Mouse (Mus musculus) intestine, embryonic 14.5 days (tissue): Measurements from ENCODE around the gene Slc23a4. TPM values are rescaled to one million over a fixed set of nuclear protein-coding genes. Genes with fewer than 3 reads are reported as not detected.

Experiments
- ATAC-seq: fragments of 200-750 bp; cut with Nextera tagmentation; replicated peaks from 2 replicates; pipeline ENCODE4 v1.8.0; 2017; ENCODE audit warnings: low read depth, moderate number of reproducible peaks, moderate TSS enrichment, moderate library complexity; ENCODE audit not compliant: low FRiP score, low TSS enrichment
- DNase-seq: peaks from one replicate; pipeline ENCODE4 v3.0.0-alpha.2; 2018; ENCODE audit warnings: low spot score
- H3K27ac ChIP-seq: fragments of 300-500 bp; sonication (generic); 2 replicates; pipeline ENCODE4 v1.5.1; 2014; ENCODE audit warnings: low read depth, mild to moderate bottlenecking, control low read depth
- H3K27me3 ChIP-seq: fragments of 300-500 bp; sonication (generic); replicated peaks from 2 replicates; pipeline ENCODE4 v1.6.1; 2014; ENCODE audit warnings: low read length, control low read depth; ENCODE audit not compliant: control insufficient read depth, insufficient read depth
- H3K36me3 ChIP-seq: fragments of 300-500 bp; sonication (generic); 2 replicates; pipeline ENCODE4 v1.6.1; 2014; ENCODE audit warnings: low read length, control low read depth; ENCODE audit not compliant: control insufficient read depth, insufficient read depth
- H3K4me1 ChIP-seq: fragments of 300-500 bp; sonication (generic); replicated peaks from 2 replicates; pipeline ENCODE4 v1.6.1; 2014; ENCODE audit warnings: low read length, control low read depth, mixed read lengths; ENCODE audit not compliant: control insufficient read depth, insufficient read depth
- H3K4me2 ChIP-seq: fragments of 300-500 bp; sonication (generic); 2 replicates; pipeline ENCODE4 v1.6.1; 2014; ENCODE audit warnings: low read length
- H3K4me3 ChIP-seq: fragments of 300-500 bp; sonication (generic); 2 replicates; pipeline ENCODE4 v1.5.1; 2014; ENCODE audit warnings: low read depth, low read length, control low read depth, mixed read lengths
- H3K9ac ChIP-seq: fragments of 300-500 bp; sonication (generic); 2 replicates; pipeline ENCODE4 v1.6.1; 2014; ENCODE audit warnings: mild to moderate bottlenecking, low read length
- H3K9me3 ChIP-seq: fragments of 300-500 bp; sonication (generic); 2 replicates; pipeline ENCODE4 v1.6.1; 2016; ENCODE audit warnings: low read length, control low read depth; ENCODE audit not compliant: control insufficient read depth
- WGBS: fragments of 180-500 bp; shearing (Covaris S2); extraction: QIAGEN DNeasy Blood & Tissue Kit; methylation state at CpG from one replicate; pipeline ENCODE4 v1.1.7; 2014; 5-methylcytosine and 5-hydroxymethylcytosine counted together
- polyA plus RNA-seq: library from polyadenylated mRNA; unstranded; fragments of >200 nt; fragmentation: Nextera tagmentation; extraction: Ambion mirVana; gene quantifications from 2 replicates; pipeline ENCODE4 v1.2.1, GENCODE M21; 2014

The Slc23a4 gene
- polyA plus RNA-seq, 1 experiment from 2014 or later: 6.3 TPM

- H3K4me3 ChIP-seq: no peak overlapping the region
- ATAC-seq (no peak), DNase-seq (no peak)
- no peak overlapping the region for H3K27ac ChIP-seq
- no peak overlapping the region for H3K9ac ChIP-seq
- no peaks in the 10 kb centered on the region for H3K27me3 ChIP-seq
- WGBS: 90% methylated on average over 7 of the region's 7 CpGs
- no peaks in the 10 kb centered on the region for H3K4me1 ChIP-seq
- no peaks in the 10 kb centered on the region for H3K36me3 ChIP-seq
- 0 out of 2 replicates have a peak, but pooled peaks cover 4% of the 10 kb centered on the region for H3K9me3 ChIP-seq
- no peak overlapping the region for H3K4me2 ChIP-seq
Measured at GRCm38 (mm10) chr6:34951518-34951917, 36.7 kb downstream of the Slc23a4 start.

- Histone ChIP-seq H3K27me3 (no peaks in the 10 kb centered on the region), H3K9ac (no peak overlapping the region), H3K9me3 (0 out of 2 replicates have a peak, but pooled peaks cover 4% of the 10 kb centered on the region), H3K4me1 (no peaks in the 10 kb centered on the region), H3K36me3 (no peaks in the 10 kb centered on the region), H3K4me2 (peak overlapping the region; percentile 42), H3K4me3 (no peak overlapping the region), H3K27ac (no peak overlapping the region)
- DNase-seq (no peak), ATAC-seq (no peak)
- 19% methylated on average over 10 of the region's 11 CpGs for WGBS
Measured at GRCm38 (mm10) chr6:34948461-34948860, 39.7 kb downstream of the Slc23a4 start.

- H3K36me3 ChIP-seq: no peaks in the 10 kb centered on the region
- no peaks in the 10 kb centered on the region for H3K4me1 ChIP-seq
- no peaks in the 10 kb centered on the region for H3K27me3 ChIP-seq
- ATAC-seq: no peak
- 75% methylated on average over 1 of the region's 1 CpGs for WGBS
- no peak overlapping the region for H3K4me2 ChIP-seq
- 0 out of 2 replicates have a peak, but pooled peaks cover 4% of the 10 kb centered on the region for H3K9me3 ChIP-seq
- no peak overlapping the region for H3K9ac ChIP-seq
- no peak overlapping the region for H3K27ac ChIP-seq
- no peak overlapping the region for H3K4me3 ChIP-seq
- DNase-seq: no peak
Measured at GRCm38 (mm10) chr6:34946486-34947079, 41.6 kb downstream of the Slc23a4 start.

- H3K36me3 ChIP-seq: no peaks in the 10 kb centered on the region
- H3K9ac ChIP-seq: no peak overlapping the region
- no peak overlapping the region for H3K27ac ChIP-seq
- 0 out of 2 replicates have a peak, but pooled peaks cover 4% of the 10 kb centered on the region for H3K9me3 ChIP-seq
- no peak overlapping the region for H3K4me3 ChIP-seq
- no peaks in the 10 kb centered on the region; the same call in 1 of the 2 replicates for H3K4me1 ChIP-seq
- 77% methylated on average over 5 of the region's 5 CpGs for WGBS
- H3K4me2 ChIP-seq: no peak overlapping the region
- no peak for ATAC-seq
- DNase-seq: no peak
- no peaks in the 10 kb centered on the region for H3K27me3 ChIP-seq
Measured at GRCm38 (mm10) chr6:34943499-34943898, 44.7 kb downstream of the Slc23a4 start.

GRCm38 (mm10) chr6:34942446-34942845 is 45.8 kb downstream of the Slc23a4 start:
- 87% methylated on average over 9 of the region's 9 CpGs for WGBS

GRCm38 (mm10) chr6:34941496-34941895 is 46.7 kb downstream of the Slc23a4 start:
- Histone ChIP-seq H3K9me3 (no peaks in the 10 kb centered on the region), H3K36me3 (no peaks in the 10 kb centered on the region), H3K4me2 (no peak overlapping the region), H3K4me1 (no peaks in the 10 kb centered on the region; the same call in 1 of the 2 replicates), H3K4me3 (no peak overlapping the region), H3K27ac (no peak overlapping the region), H3K9ac (no peak overlapping the region), H3K27me3 (no peaks in the 10 kb centered on the region)
- no peak for ATAC-seq
- 71% methylated on average over 2 of the region's 2 CpGs for WGBS
- no peak for DNase-seq

More at GRCm38 (mm10) chr6:34942446-34942845, 45.8 kb downstream of the Slc23a4 start:
- H3K9ac ChIP-seq: no peak overlapping the region
- ATAC-seq: no peak
- no peak overlapping the region for H3K4me2 ChIP-seq
- no peak overlapping the region for H3K27ac ChIP-seq
- 0 out of 2 replicates have a peak, but pooled peaks cover 4% of the 10 kb centered on the region for H3K9me3 ChIP-seq
- H3K27me3 ChIP-seq: no peaks in the 10 kb centered on the region
- no peak overlapping the region for H3K4me3 ChIP-seq
- no peaks in the 10 kb centered on the region; the same call in 1 of the 2 replicates for H3K4me1 ChIP-seq
- DNase-seq: no peak
- H3K36me3 ChIP-seq: no peaks in the 10 kb centered on the region

- DNase-seq: no peak
- no peak for ATAC-seq
- H3K9me3 ChIP-seq: no peaks in the 10 kb centered on the region
- 89% methylated on average over 8 of the region's 8 CpGs for WGBS
- no peak overlapping the region for H3K27ac ChIP-seq
- H3K4me3 ChIP-seq: no peak overlapping the region
- H3K9ac ChIP-seq: no peak overlapping the region
- H3K27me3 ChIP-seq: no peaks in the 10 kb centered on the region
- no peaks in the 10 kb centered on the region; the same call in 1 of the 2 replicates for H3K4me1 ChIP-seq
- H3K36me3 ChIP-seq: no peaks in the 10 kb centered on the region
- no peak overlapping the region for H3K4me2 ChIP-seq
Measured at GRCm38 (mm10) chr6:34939451-34939850, 48.8 kb downstream of the Slc23a4 start.

- DNase-seq (no peak), ATAC-seq (no peak)
- H3K36me3 ChIP-seq: no peaks in the 10 kb centered on the region
- H3K9ac ChIP-seq: no peak overlapping the region
- no peak overlapping the region for H3K27ac ChIP-seq
- no peak overlapping the region for H3K4me3 ChIP-seq
- H3K4me2 ChIP-seq: no peak overlapping the region
- WGBS: 45% methylated on average over 4 of the region's 4 CpGs
- H3K4me1 ChIP-seq: no peaks in the 10 kb centered on the region; the same call in 1 of the 2 replicates
- H3K9me3 ChIP-seq: no peaks in the 10 kb centered on the region
- H3K27me3 ChIP-seq: no peaks in the 10 kb centered on the region
Measured at GRCm38 (mm10) chr6:34938929-34939325, 49.3 kb downstream of the Slc23a4 start.
